Mouse (Mus musculus) embryonic facial prominence, embryonic 11.5 days (tissue): Measurements from ENCODE around the gene Ffar1. TPM values are rescaled to one million over a fixed set of nuclear protein-coding genes. Genes with fewer than 3 reads are reported as not detected.
"Not testable (repeated sequence)": the region's sequence is repeated elsewhere in the genome, so short reads cannot be mapped to it uniquely, and the experiment has no call there.

Experiments used
- ATAC-seq: fragments of 200-750 bp; cut with Nextera tagmentation; replicated peaks from 2 replicates; pipeline ENCODE4 v1.8.0; 2017; ENCODE audit warnings: low read depth; ENCODE audit not compliant: insufficient number of reproducible peaks, low FRiP score, low TSS enrichment
- DNase-seq: peaks from one replicate; pipeline ENCODE4 v3.0.0-alpha.2; 2015; ENCODE audit warnings: low spot score
- H3K27ac ChIP-seq: fragments of 300-500 bp; sonication (generic); replicated peaks from 2 replicates; pipeline ENCODE4 v1.5.1; 2014; ENCODE audit warnings: mild to moderate bottlenecking, low read depth, low read length, control low read depth
- H3K27me3 ChIP-seq: fragments of 300-500 bp; sonication (generic); 2 replicates; pipeline ENCODE4 v1.6.1; 2014; ENCODE audit warnings: mild to moderate bottlenecking, low read length, moderate library complexity, mixed read lengths; ENCODE audit not compliant: control insufficient read depth, insufficient read depth
- H3K36me3 ChIP-seq: fragments of 300-500 bp; sonication (generic); replicated peaks from 2 replicates; pipeline ENCODE4 v1.6.1; 2014; ENCODE audit warnings: low read depth, mild to moderate bottlenecking, low read length, moderate library complexity, mixed read lengths; ENCODE audit not compliant: control insufficient read depth, insufficient read depth
- H3K4me1 ChIP-seq: fragments of 300-500 bp; sonication (generic); 2 replicates; pipeline ENCODE4 v1.6.1; 2014; ENCODE audit warnings: low read length, mixed read lengths; ENCODE audit not compliant: control insufficient read depth, insufficient read depth
- H3K4me2 ChIP-seq: fragments of 300-500 bp; sonication (generic); 2 replicates; pipeline ENCODE4 v1.6.1; 2014; ENCODE audit warnings: low read depth, mild to moderate bottlenecking, control low read depth, low read length, moderate library complexity
- H3K4me3 ChIP-seq: fragments of 300-500 bp; sonication (generic); 2 replicates; pipeline ENCODE4 v1.5.1; 2014; ENCODE audit warnings: low read depth, low read length, control low read depth
- H3K9ac ChIP-seq: fragments of 300-500 bp; sonication (generic); replicated peaks from 2 replicates; pipeline ENCODE4 v1.6.1; 2014; ENCODE audit warnings: mild to moderate bottlenecking, control low read depth, low read length
- H3K9me3 ChIP-seq: fragments of 300-500 bp; sonication (generic); replicated peaks from 2 replicates; pipeline ENCODE4 v1.6.1; 2016; ENCODE audit warnings: mild to moderate bottlenecking, low read length, inconsistent platforms, mixed read lengths; ENCODE audit not compliant: control insufficient read depth
- WGBS: fragments of 180-500 bp; shearing (Covaris S2); extraction: QIAGEN DNeasy Blood & Tissue Kit; methylation state at CpG from one replicate; pipeline ENCODE4 v1.1.7; 2014; 5-methylcytosine and 5-hydroxymethylcytosine counted together
- polyA plus RNA-seq: library from polyadenylated mRNA; unstranded; fragments of >200 nt; fragmentation: Nextera tagmentation; extraction: Ambion mirVana; gene quantifications from 2 replicates; pipeline ENCODE4 v1.2.1, GENCODE M21; 2014

Gene Ffar1
- polyA plus RNA-seq, 1 experiment from 2014 or later: not detected

DNA sequence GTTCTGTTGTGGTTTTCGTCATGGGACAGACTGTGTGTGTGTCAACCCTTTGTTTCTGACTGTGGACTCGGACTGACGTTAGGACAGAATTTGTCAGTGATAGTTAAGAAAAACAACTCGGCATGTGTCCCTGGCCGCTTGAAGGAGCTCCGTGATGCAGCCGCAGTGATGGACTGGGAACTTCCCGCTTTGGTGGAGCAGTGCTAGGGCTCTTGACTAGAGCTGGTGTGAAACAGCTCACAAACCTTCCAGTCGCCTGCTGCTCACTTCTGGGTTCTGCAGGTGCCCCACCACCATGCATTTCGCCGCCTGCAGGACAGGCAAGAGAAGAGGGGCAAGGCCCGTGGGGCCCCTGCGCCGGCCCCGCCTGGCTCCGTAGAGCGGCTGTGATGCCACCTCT is 29.1 kb downstream of the Ffar1 start:
- H3K27me3 ChIP-seq: no peaks in the 10 kb centered on the region
- H3K9me3 ChIP-seq: no peaks in the 10 kb centered on the region
- H3K4me2 ChIP-seq: no peak overlapping the region
- H3K36me3 ChIP-seq: no peaks in the 10 kb centered on the region
- no peak overlapping the region for H3K27ac ChIP-seq
- no peaks in the 10 kb centered on the region for H3K4me1 ChIP-seq
- no peak overlapping the region for H3K4me3 ChIP-seq
- H3K9ac ChIP-seq: no peak overlapping the region
- ATAC-seq (no peak), DNase-seq (no peak)
- 71% methylated on average over 16 of the region's 17 CpGs for WGBS

DNA sequence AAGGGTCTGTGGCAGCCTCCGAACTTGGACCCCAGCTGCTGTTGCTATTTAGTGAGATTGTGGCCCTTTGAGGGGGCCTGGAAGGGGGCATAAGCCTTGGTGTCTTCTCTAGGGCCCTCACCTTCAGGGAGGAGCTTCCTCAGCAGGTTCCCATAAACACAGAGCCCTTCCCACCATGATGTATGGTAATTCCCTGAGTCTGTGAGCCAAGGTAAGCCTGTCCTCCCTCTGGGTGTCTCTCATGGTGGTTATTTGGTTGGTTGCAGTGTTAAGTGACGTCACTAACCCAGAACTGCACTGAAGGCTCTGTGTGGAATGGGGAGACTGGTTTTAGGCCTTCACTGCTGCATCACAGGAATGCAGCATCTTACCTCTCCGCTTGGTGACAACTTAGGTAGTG is 31.9 kb downstream of the Ffar1 start:
- Histone ChIP-seq H3K4me1 (no peaks in the 10 kb centered on the region), H3K4me3 (no peak overlapping the region), H3K9ac (no peak overlapping the region), H3K36me3 (no peaks in the 10 kb centered on the region), H3K4me2 (no peak overlapping the region), H3K27ac (no peak overlapping the region), H3K27me3 (no peaks in the 10 kb centered on the region), H3K9me3 (no peaks in the 10 kb centered on the region)
- no peak for DNase-seq
- WGBS: 73% methylated on average over 3 of the region's 3 CpGs
- ATAC-seq: no peak

DNA sequence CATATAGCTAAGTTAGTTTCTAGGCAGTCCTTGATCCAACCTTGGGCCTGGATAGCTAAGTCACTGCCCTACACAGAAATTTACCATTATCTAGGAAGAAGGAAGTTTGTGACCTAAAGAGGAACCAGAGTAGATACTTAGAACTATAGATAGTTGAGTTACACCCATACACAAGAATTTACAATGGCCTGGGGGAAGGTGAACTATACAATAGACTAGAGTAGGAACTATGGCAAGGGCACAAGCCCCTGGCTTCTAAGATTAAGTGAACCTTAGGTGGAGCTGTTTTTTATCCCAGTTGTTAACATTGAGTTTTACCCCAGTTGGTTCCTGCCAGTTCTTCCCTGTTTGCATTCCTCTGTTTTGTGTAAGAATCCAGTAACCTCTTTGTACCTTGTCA is 32.5 kb downstream of the Ffar1 start:
- H3K4me1 ChIP-seq, H3K36me3 ChIP-seq, H3K27ac ChIP-seq, H3K9ac ChIP-seq, H3K4me2 ChIP-seq, H3K9me3 ChIP-seq, H3K27me3 ChIP-seq, ATAC-seq, DNase-seq, H3K4me3 ChIP-seq: not testable (repeated sequence)

DNA sequence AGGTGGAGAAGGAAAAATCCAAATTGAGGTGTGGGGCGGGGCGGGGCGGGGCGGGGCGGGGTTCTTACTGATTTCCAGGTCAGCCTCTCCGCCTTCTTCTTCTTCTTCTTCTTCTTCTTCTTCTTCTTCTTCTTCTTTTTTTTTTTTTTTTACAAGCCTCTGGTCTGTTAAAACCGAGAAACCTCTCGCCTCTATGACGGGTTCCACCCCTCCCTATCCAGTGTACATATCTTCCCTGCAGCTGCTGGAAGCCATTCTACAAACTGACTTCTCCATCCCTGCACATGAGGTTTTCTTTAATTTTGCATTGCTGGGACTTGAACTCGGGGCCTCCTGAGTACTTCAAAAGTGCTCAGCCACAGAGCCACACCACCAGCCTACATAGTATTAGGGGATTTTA is 34.7 kb downstream of the Ffar1 start:
- 93% methylated on average over 10 of the region's 10 CpGs for WGBS
- Histone ChIP-seq H3K27ac (no peak overlapping the region), H3K27me3 (no peaks in the 10 kb centered on the region), H3K9me3 (no peaks in the 10 kb centered on the region), H3K36me3 (no peaks in the 10 kb centered on the region), H3K9ac (no peak overlapping the region), H3K4me1 (no peaks in the 10 kb centered on the region), H3K4me2 (no peak overlapping the region), H3K4me3 (no peak overlapping the region)
- DNase-seq (no peak), ATAC-seq (no peak)

DNA sequence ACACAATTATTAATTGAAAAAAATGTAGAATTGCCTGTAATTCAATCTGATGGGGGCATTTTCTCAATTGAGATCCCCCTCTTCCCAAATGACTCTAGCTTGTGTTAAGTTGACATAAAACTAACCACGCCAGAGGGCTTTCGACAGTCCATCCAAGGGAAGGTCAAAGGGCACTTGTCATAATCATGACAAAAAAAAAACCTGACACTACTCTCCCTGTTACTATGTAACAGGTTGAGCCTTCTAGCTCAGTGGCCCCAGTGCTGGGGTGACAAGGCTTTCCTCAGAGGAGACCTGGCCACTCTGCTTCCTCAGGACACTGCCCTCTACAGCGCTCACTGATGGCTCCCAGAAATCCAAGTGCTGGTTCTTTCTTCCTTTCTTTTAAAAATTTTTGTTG is 37.1 kb downstream of the Ffar1 start:
- 90% methylated on average over 3 of the region's 3 CpGs for WGBS
- Histone ChIP-seq H3K4me3 (no peak overlapping the region), H3K36me3 (no peaks in the 10 kb centered on the region), H3K27ac (no peak overlapping the region), H3K9ac (no peak overlapping the region), H3K4me1 (no peaks in the 10 kb centered on the region), H3K9me3 (no peaks in the 10 kb centered on the region), H3K27me3 (no peaks in the 10 kb centered on the region), H3K4me2 (no peak overlapping the region)
- DNase-seq (no peak), ATAC-seq (no peak)

DNA sequence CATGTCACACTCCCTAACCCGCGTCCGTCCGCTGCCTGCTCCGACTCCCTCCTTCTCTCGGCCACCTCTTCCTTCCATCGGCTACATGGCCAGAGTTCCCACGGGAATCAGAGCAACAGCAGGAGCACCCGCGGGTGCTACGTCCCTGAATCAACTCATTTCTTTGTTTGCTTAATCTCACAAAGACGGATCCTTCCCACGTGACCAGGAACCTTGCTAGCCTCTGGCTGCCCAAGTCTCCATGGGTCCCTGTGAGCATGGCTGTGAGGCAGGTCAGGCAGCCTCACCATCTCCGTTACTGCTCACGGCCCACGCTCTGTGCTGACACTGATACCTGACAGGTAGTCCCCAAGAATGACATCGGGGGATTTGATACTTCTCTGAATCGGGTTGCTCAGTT is 37.7 kb downstream of the Ffar1 start, which contains the start of gene Ffar2:
Gene Ffar2 (minus strand): TSS at position 101 of the 400 bp plus-strand sequence.
- ATAC-seq (no peak), DNase-seq (no peak)
- no peak within 1 kb of the TSS for H3K4me2 ChIP-seq
- no peak within 1 kb of the TSS for H3K27ac ChIP-seq
- H3K9me3 ChIP-seq: no peaks in the 10 kb centered on the region
- H3K36me3 ChIP-seq: no peaks in the 10 kb centered on the region
- 87% methylated on average over 18 of the region's 18 CpGs for whole genome bisulfite sequencing
- H3K9ac ChIP-seq: no peak within 1 kb of the TSS
- H3K27me3 ChIP-seq: no peaks in the 10 kb centered on the region
- H3K4me3 ChIP-seq: no peak within 1 kb of the TSS
- H3K4me1 ChIP-seq: no peaks in the 10 kb centered on the region

DNA sequence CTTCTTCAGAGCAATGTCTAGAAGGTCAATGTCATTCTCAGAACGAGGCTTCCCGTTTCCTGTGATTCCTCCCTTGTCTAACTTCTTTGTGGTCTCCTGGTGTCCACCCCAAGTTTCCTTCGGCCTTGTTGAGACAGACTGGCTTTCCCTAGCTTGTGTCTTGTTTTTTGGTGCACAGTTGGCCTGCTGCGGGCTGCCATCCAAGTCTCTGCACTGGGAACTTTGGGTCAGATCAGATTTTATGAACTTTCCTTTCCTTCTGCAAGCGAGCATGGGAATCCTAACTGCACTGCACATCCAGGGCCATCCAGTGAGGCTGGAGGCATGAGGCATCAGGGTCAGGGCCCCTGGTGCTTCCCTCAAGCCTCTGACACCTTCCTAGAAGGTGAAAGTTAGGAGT is 39.8 kb downstream of the Ffar1 start:
- ATAC-seq: no peak
- no peaks in the 10 kb centered on the region for H3K36me3 ChIP-seq
- no peak overlapping the region for H3K4me3 ChIP-seq
- no peaks in the 10 kb centered on the region for H3K27me3 ChIP-seq
- H3K27ac ChIP-seq: no peak overlapping the region
- 66% methylated on average over 5 of the region's 5 CpGs for WGBS
- no peaks in the 10 kb centered on the region for H3K9me3 ChIP-seq
- H3K9ac ChIP-seq: no peak overlapping the region
- no peaks in the 10 kb centered on the region for H3K4me1 ChIP-seq
- H3K4me2 ChIP-seq: no peak overlapping the region
- no peak for DNase-seq

- 61% methylated on average over 7 of the region's 7 CpGs for WGBS
- H3K9ac ChIP-seq: no peak overlapping the region
- no peaks in the 10 kb centered on the region for H3K27me3 ChIP-seq
- no peak overlapping the region for H3K27ac ChIP-seq
- H3K4me3 ChIP-seq: no peak overlapping the region
- H3K36me3 ChIP-seq: no peaks in the 10 kb centered on the region
- H3K4me2 ChIP-seq: no peak overlapping the region
- H3K9me3 ChIP-seq: no peaks in the 10 kb centered on the region
- no peak for ATAC-seq
- DNase-seq: no peak
- H3K4me1 ChIP-seq: no peaks in the 10 kb centered on the region
These were observed 40.4 kb downstream of the Ffar1 start for GRCm38 (mm10) chr7:30820854-30821445.
